Comparison of ENCODE assay signal across 20 mouse cellular contexts in genomic region chr8:105214104-105214503, GRCm38 (mm10). TPM values are rescaled to one million over a fixed set of nuclear protein-coding genes. Genes with fewer than 3 reads are reported as not detected.
A peak's percentile ranks its signal among the peaks of the same experiment; 100 is the strongest.
DNase-seq lines count a peak whose midpoint lies in the region; TF ChIP-seq lines count a peak whose summit lies in the region.
"Had no signal": no experiment of that assay in that cellular context is flagged by ENCODE, and none has a peak within 500 bp of the region (broad histone marks: within the 10 kb centered on the region; RNA-seq: fewer than 3 reads in every experiment).

No protein-coding gene starts in this region.

- TF ChIP-seq POLR2A in liver, adult 2 months (IDR thresholded peaks at IDR 0.05; ENCODE audit: extremely low read depth, insufficient read depth, low read length), result no peak

- no peaks in the 10 kb centered on the region for H3K27me3 ChIP-seq in heart, embryonic 10.5 days (ENCODE audit: insufficient read depth, poor library complexity, severe bottlenecking)
- no peaks in the 10 kb centered on the region for H3K27me3 ChIP-seq in liver, adult 2 months (ENCODE audit: control insufficient read depth, insufficient read depth, low read length)
- H3K27me3 ChIP-seq: forebrain, embryonic 15.5 days; hindbrain, embryonic 12.5 days; liver, embryonic 15.5 days; megakaryocyte, embryonic 14.5 days had no signal

- WGBS in heart, embryonic 10.5 days, result 88% methylated on average over 5 of the region's 5 CpGs
- WGBS in liver, adult 2 months, result 95% methylated on average over 5 of the region's 5 CpGs

- H3K79me2 ChIP-seq in liver, adult 2 months (ENCODE audit: control insufficient read depth, insufficient read depth, low read length), result no peaks in the 10 kb centered on the region; the same call in 1 of the 2 replicates

- H3K9me3 ChIP-seq in heart, embryonic 10.5 days, result no peaks in the 10 kb centered on the region
- H3K9me3 ChIP-seq: forebrain, embryonic 15.5 days; hindbrain, embryonic 12.5 days; limb, embryonic 10.5 days; liver, embryonic 15.5 days; megakaryocyte, embryonic 14.5 days had no signal

- DNase-seq in heart, adult 11 months, result peak; percentile 2
- no peak for DNase-seq in heart, embryonic 10.5 days (ENCODE audit: low spot score)
- DNase-seq in liver, adult 2 months (ENCODE audit: extremely low read depth, low read depth, low spot score), result no peak
- no peak for DNase-seq in liver
- DNase-seq in 416B (ENCODE audit: low read depth), result peak; percentile 39
- DNase-seq in ZHBTc4 (ENCODE audit: low read depth, low spot score), result peak; percentile 32
- DNase-seq in spleen, postnatal 10 days (ENCODE audit: low spot score in 2 of 2), result no peak
- DNase-seq: B cell, adult 2 months; cerebellum, adult 18-20 months; cerebellum, postnatal 25 days; embryo, embryonic 11 days; gastrocnemius, postnatal 25 days; heart, postnatal 14 days; lung, postnatal 10 days; thymus, postnatal 14 days had no signal

- H3K4me1 ChIP-seq in heart, embryonic 10.5 days, result no peaks in the 10 kb centered on the region; the same call in 1 of the 2 replicates
- peaks cover 6% of the 10 kb centered on the region; the same call in 1 of the 2 replicates for H3K4me1 ChIP-seq in liver, adult 2 months (ENCODE audit: control insufficient read depth, insufficient read depth, low read length)
- H3K4me1 ChIP-seq: forebrain, embryonic 15.5 days; hindbrain, embryonic 12.5 days; limb, embryonic 10.5 days had no signal

- H3K27ac ChIP-seq in heart, embryonic 10.5 days, result no peak overlapping the region
- no peak overlapping the region for H3K27ac ChIP-seq in liver, adult 2 months (replicated peaks; ENCODE audit: insufficient read depth, low read depth, low read length)
- H3K27ac ChIP-seq: forebrain, embryonic 15.5 days; hindbrain, embryonic 12.5 days; limb, embryonic 10.5 days; liver, embryonic 15.5 days had no signal

- no peak overlapping the region for H3K4me3 ChIP-seq in heart, embryonic 10.5 days
- no peak overlapping the region for H3K4me3 ChIP-seq in liver, adult 2 months (ENCODE audit: insufficient read depth, low read depth, low read length)
- H3K4me3 ChIP-seq: forebrain, embryonic 15.5 days; hindbrain, embryonic 12.5 days; limb, embryonic 10.5 days; liver, embryonic 15.5 days; megakaryocyte, embryonic 14.5 days had no signal

- peaks cover 26% of the 10 kb centered on the region for H3K36me3 ChIP-seq in heart, embryonic 10.5 days
- peaks cover 3% of the 10 kb centered on the region for H3K36me3 ChIP-seq in liver, adult 2 months (ENCODE audit: control insufficient read depth, insufficient read depth, low read length)
- H3K36me3 ChIP-seq: liver, embryonic 15.5 days had no signal

- no peak overlapping the region for H3K9ac ChIP-seq in liver, adult 2 months (ENCODE audit: low read depth, low read length)
- H3K9ac ChIP-seq: forebrain, embryonic 15.5 days; hindbrain, embryonic 12.5 days; liver, embryonic 15.5 days had no signal

- peak; percentile 23; the same call in 1 of the 2 replicates for TF ChIP-seq CTCF in liver, adult 2 months (IDR thresholded peaks at IDR 0.05; ENCODE audit: low read depth, low read length)

RNA-seq across cellular contexts. Expression of gene D230025D16Rik, which starts 10.8 kb away (rescaled TPM):
- polyA plus RNA-seq in heart, embryonic 10.5 days (2016; fragmentation: Nextera tagmentation; extraction: Ambion mirVana), result 19.3 and 20.7 TPM in 2 replicates
- 67.3 and 67.5 TPM in 2 replicates for total RNA-seq in liver, adult 2 months (2014; rRNA removed)
- polyA plus RNA-seq in liver, adult 2 months (2012; rRNA removed), result 39.0 and 54.9 TPM in 2 replicates

RNA-seq across cellular contexts. Expression of gene B3gnt9, which starts 40.8 kb away (rescaled TPM):
- polyA plus RNA-seq in heart, embryonic 10.5 days (2016; fragmentation: Nextera tagmentation; extraction: Ambion mirVana), result 7.6 and 8.1 TPM in 2 replicates
- 0.74 and 0.87 TPM in 2 replicates for total RNA-seq in liver, adult 2 months (2014; rRNA removed)
- 1.2 and 1.4 TPM in 2 replicates for polyA plus RNA-seq in liver, adult 2 months (2012; rRNA removed)

RNA-seq across cellular contexts. Expression of gene Cbfb, which starts 43.6 kb away (rescaled TPM):
- 47.5 and 59.6 TPM in 2 replicates for polyA plus RNA-seq in heart, embryonic 10.5 days (2016; fragmentation: Nextera tagmentation; extraction: Ambion mirVana)
- total RNA-seq in liver, adult 2 months (2014; rRNA removed), result 13.2 and 15.7 TPM in 2 replicates
- 1.8 and 2.8 TPM in 2 replicates for polyA plus RNA-seq in liver, adult 2 months (2012; rRNA removed)

RNA-seq across cellular contexts. Expression of gene Tradd, which starts 50.3 kb away (rescaled TPM):
- polyA plus RNA-seq in heart, embryonic 10.5 days (2016; fragmentation: Nextera tagmentation; extraction: Ambion mirVana), result 19.0 and 19.4 TPM in 2 replicates
- 11.8 and 12.3 TPM in 2 replicates for total RNA-seq in liver, adult 2 months (2014; rRNA removed)
- polyA plus RNA-seq in liver, adult 2 months (2012; rRNA removed), result 16.1 and 18.6 TPM in 2 replicates

RNA-seq across cellular contexts. Expression of gene Fbxl8, which starts 50.3 kb away (rescaled TPM):
- 2.0 and 2.4 TPM in 2 replicates for polyA plus RNA-seq in heart, embryonic 10.5 days (2016; fragmentation: Nextera tagmentation; extraction: Ambion mirVana)
- total RNA-seq in liver, adult 2 months (2014; rRNA removed), result 1.9 and 3.4 TPM in 2 replicates
- 6.7 and 7.3 TPM in 2 replicates for polyA plus RNA-seq in liver, adult 2 months (2012; rRNA removed)

Comparison
In these comparisons a context has a peak if more than half of its experiments do, and no peak if none do; other contexts are left out.
1. DNase-seq: peak in heart, adult 11 months (single experiment), 416B (single experiment) and ZHBTc4 (single experiment); none in heart, embryonic 10.5 days (single experiment), liver, adult 2 months (single experiment), liver (single experiment) and spleen, postnatal 10 days (0 of 2).
2. RNA of gene Cbfb, which starts 43.6 kb away (polyA plus RNA-seq): 47.5 to 59.6 TPM in heart, embryonic 10.5 days; 1.8 to 2.8 TPM in liver, adult 2 months; every median in the first group is over 10 times any median in the second.